Mouse (Mus musculus) macrophage (primary cell): ENCODE measurements around the gene Fignl1. TPM values are rescaled to one million over a fixed set of nuclear protein-coding genes. Genes with fewer than 3 reads are reported as not detected.
A peak's percentile ranks its signal among the peaks of the same experiment; 100 is the strongest.

Experiments used
- H3K27ac ChIP-seq: fragments of 350-480 bp; formaldehyde crosslinking; 2 replicates; pipeline ENCODE4 v1.9.0; 2021
- H3K36me3 ChIP-seq: fragments of 350-480 bp; formaldehyde crosslinking; 2 replicates; pipeline ENCODE4 v1.9.0; 2021; ENCODE audit errors: inconsistent target
- H3K4me3 ChIP-seq: fragments of 350-480 bp; formaldehyde crosslinking; 2 replicates; pipeline ENCODE4 v1.9.0; 2021; ENCODE audit errors: inconsistent target
- H3K79me2 ChIP-seq: fragments of 350-480 bp; formaldehyde crosslinking; 2 replicates; pipeline ENCODE4 v1.9.0; 2021; ENCODE audit errors: inconsistent target
- WGBS: methylation state at CpG from one replicate; pipeline ENCODE4 v1.1.7; 2026; ENCODE audit warnings: inconsistent platforms; ENCODE audit not compliant: missing documents; 5-methylcytosine and 5-hydroxymethylcytosine counted together
- polyA plus RNA-seq: library from polyadenylated mRNA; stranded (reverse); fragments of 250-400 nt; gene quantifications from 3 replicates; pipeline ENCODE4 v1.2.4, GENCODE M21; 2018; ENCODE audit warnings: inconsistent platforms
- total RNA-seq, 78 experiments: library from RNA; depleted of rRNA; stranded (reverse); fragments of 250-400 nt; gene quantifications; 1 replicate in 9 of 78; 2 replicates in 24 of 78; 3 replicates in 43 of 78; 4 replicates in 2 of 78; pipeline ENCODE4 v1.2.4; 2018; ENCODE audit warnings: inconsistent platforms in 56 of 78

Gene Fignl1
- 1 to 10 TPM in 23 of 26 experiments, under 1 TPM in 3; 0.57 to 8.2 (median 2.2) TPM for total RNA-seq (2018; cell fraction: chromatin; rRNA removed)
- total RNA-seq (2018; cell fraction: cytosol; rRNA removed), result 1 to 10 TPM; 1.6 to 4.5 (median 2.6) TPM
- 10 to 100 TPM in 2 of 26 experiments, 1 to 10 TPM in 24; 1.3 to 20.6 (median 2.5) TPM for total RNA-seq (2018; cell fraction: nucleus; rRNA removed)
- 1.3 to 21.2 TPM (median 4.0 TPM) in 3 replicates for polyA plus RNA-seq

GRCm38 (mm10) chr11:11808820-11809403 is at the start of gene Fignl1:
TSS of gene Fignl1 (minus strand) at chr11:11808962.
- Histone ChIP-seq H3K27ac (peak within 1 kb of the TSS; percentile 69), H3K79me2 (peaks cover 47% of the 10 kb centered on the region), H3K36me3 (no peaks in the 10 kb centered on the region), H3K4me3 (peak within 1 kb of the TSS; percentile 55)
- 1% methylated on average over 52 of the region's 53 CpGs for WGBS

DNA sequence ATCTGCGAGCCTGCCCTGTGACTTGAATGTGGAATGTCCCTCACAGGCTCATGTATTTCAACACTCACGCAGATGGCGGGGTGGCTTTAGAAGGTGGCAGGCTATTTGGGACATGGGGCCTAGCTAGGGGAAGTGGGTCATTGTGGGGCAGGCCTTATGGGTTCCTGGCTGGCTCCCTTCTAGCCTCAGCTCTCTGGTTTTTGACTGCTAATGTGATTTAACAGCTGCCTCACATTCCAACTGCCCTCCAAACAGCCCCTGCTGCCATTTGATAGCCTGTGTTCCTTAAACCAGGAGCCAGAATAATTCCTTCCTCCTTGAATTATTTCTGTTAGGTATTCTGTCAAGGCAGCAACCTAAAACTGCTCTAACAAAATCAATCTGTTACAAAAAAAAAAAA is 48.2 kb upstream of the Fignl1 start:
- Histone ChIP-seq H3K27ac (no peak overlapping the region), H3K4me3 (no peak overlapping the region), H3K36me3 (no peaks in the 10 kb centered on the region), H3K79me2 (no peaks in the 10 kb centered on the region)
- WGBS, result 95% methylated on average over 3 of the region's 3 CpGs

- Histone ChIP-seq H3K79me2 (no peaks in the 10 kb centered on the region), H3K27ac (no peak overlapping the region), H3K36me3 (no peaks in the 10 kb centered on the region), H3K4me3 (no peak overlapping the region)
- 92% methylated on average over 11 of the region's 11 CpGs for WGBS
Observed at GRCm38 (mm10) chr11:11855685-11856131, 46.9 kb upstream of the Fignl1 start.

- Histone ChIP-seq H3K27ac (no peak overlapping the region), H3K36me3 (no peaks in the 10 kb centered on the region), H3K79me2 (no peaks in the 10 kb centered on the region), H3K4me3 (no peak overlapping the region)
- WGBS, result 90% methylated on average over 6 of the region's 6 CpGs
Observed at GRCm38 (mm10) chr11:11855061-11855672, 46.4 kb upstream of the Fignl1 start.

DNA sequence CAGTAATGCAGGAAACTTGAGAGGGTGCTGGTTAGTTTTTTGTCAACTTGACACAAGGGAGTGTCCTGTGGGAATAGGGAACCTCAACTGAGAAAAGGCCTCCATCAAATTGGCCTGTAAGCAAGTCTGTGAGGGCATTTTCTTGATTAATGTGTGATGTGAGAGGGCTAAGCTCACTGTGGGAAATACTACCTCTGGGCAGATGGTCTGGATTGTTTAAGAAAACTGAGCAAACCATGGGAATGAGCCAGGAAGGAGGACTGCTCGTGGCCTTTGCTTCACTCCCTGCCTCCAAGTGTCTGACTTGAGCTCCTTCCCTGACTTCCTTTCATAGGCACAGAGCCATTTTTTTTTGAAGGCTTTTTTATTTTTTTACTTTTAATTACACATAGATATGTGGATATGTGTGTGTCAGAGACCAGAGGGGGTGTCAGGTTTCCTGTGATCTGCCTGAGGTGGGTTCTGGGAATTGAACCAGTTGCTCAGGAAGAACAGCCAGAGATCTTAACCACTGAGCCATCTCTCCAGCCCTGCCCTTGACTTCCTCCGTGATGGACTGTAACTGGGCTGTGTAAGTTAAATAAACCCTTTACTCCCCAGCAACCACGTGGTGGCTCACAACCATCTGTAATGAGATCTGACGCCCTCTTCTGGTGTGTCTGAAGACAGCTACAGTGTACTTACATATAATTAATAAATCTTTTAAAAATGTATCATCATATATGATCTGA is 45.1 kb upstream of the Fignl1 start:
- 69% methylated on average over 4 of the region's 4 CpGs for WGBS
- Histone ChIP-seq H3K79me2 (no peaks in the 10 kb centered on the region), H3K27ac (no peak overlapping the region), H3K4me3 (no peak overlapping the region), H3K36me3 (no peaks in the 10 kb centered on the region)

DNA sequence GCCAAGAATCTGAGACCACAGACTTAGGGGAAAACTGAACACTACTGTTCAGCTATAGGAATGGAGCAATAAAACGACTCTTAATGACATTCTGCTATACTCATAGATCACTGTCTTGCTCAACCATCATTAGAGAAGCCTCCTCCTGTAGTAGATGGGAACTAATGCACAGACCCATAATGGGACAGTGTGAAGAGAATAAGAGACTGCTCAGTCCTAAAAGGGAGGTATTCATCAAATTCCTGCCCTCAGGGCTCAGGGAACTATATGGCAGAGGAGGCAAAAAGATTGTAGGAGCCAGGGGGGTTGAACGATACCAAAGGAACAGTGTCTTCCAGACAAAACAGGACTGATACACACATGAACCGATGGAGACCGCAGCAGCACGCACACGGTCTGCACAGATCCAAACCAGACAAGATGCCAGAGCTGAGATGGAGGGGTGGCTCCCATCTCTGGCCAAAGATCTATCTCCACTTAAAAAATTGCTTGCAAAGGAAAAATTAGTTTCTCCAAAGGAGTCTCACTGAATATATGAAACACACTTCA is 43.3 kb upstream of the Fignl1 start:
- WGBS, result 93% methylated on average over 6 of the region's 6 CpGs

DNA sequence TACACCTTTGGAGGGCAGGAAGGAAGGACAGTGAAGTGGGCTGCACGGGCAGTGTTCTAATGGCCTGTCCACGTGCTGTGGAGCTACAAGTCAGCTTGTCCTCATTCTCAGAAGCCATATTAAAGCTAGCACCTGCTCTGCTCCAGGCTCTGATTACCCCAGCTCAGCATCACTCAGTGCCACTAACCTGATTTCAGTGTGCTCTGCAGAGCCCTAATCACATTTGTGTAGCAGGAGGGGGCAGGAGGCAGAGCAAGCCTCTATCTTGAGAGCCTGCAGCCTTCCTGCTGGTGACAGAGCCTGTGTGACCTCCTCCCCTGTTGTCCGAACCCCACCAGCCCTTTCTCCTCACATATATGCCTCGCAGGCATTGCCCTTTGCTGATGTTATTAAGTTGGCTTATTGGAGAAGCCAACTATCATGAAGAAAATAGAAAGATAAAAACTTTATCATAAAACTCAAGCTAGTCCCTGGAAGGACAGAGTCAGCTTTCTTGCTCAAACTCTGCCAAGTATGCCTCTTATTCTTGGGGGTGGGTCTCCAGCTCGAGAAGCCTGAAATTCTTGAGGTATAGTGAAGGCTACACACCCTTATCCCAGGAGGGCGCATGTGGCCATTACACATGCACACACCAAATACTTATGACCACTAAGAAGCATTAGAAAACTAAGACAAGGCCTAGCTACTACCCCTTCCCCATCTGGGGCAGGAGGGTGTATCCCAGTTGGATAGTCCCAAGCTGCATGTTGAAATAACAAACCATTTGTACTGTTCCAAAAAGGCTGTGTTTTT is 41.9 kb upstream of the Fignl1 start:
- Histone ChIP-seq H3K27ac (no peak overlapping the region), H3K79me2 (no peaks in the 10 kb centered on the region)
- WGBS, result 92% methylated on average over 5 of the region's 6 CpGs

More for the DNA sequence above, 43.3 kb upstream of the Fignl1 start:
- Histone ChIP-seq H3K4me3 (no peak overlapping the region), H3K27ac (no peak overlapping the region), H3K36me3 (no peaks in the 10 kb centered on the region), H3K79me2 (no peaks in the 10 kb centered on the region)

DNA sequence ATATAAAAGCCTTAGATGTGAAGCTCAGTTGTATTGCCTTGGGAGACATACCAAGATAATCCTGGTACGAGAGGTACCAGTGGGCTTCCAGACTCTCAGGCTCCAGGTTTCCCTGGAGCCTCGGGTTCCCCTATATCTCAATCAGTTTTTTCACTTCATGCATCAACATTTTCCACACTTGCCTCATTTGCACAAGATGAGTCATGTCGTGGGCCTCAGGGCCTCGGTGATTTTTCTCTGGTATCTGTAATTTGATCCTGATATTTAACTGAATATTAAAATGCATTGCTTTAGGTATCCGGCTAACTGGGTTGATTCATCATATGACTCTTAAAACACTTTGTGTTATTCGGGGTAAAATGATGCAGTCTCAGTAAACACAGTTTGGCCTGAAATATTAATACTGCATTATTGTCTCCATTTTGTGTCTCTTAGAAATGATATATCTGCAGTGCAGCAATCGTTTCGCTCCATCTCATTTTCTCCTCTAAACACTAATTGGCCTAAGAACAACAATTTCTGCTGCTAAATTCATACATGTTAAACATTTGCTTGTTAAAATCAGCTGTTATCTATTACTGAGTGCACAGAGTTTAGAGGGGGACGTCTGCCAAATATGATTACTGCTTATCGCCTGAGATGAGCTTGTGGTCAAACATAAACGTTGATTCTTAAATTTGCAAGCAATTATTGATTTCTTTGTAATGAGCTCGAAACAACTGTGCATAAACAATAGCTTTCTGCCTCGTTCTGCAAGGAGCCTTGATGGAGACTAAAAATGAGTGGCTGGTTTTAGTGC is 41.0 kb upstream of the Fignl1 start:
- no peaks in the 10 kb centered on the region for H3K79me2 ChIP-seq
- no peak overlapping the region for H3K27ac ChIP-seq
- no peaks in the 10 kb centered on the region for H3K36me3 ChIP-seq
- H3K4me3 ChIP-seq, result no peak overlapping the region
- 89% methylated on average over 13 of the region's 13 CpGs for WGBS

More for the DNA sequence above, 41.9 kb upstream of the Fignl1 start:
- Histone ChIP-seq H3K4me3 (no peak overlapping the region), H3K36me3 (no peaks in the 10 kb centered on the region)

DNA sequence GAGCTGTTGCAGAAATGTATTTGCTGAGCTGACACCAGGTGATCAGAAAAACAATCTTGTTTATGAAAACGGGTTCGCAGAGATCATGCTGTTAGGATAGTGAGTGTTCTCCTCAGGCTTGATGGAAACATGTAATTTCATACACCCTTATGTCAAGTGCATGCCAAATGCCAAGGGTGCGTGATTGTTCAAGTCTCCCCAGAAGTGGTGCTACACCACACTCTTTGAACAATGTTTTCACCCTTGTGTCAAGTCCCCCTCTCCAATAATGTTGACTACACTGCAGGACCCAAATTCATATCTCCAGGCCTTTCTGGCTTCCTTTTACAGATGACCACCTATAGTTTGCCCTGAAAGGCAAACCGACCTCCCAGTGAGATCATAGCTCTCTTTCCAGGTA is 39.7 kb upstream of the Fignl1 start:
- no peak overlapping the region for H3K27ac ChIP-seq
- H3K4me3 ChIP-seq, result no peak overlapping the region
- no peaks in the 10 kb centered on the region for H3K36me3 ChIP-seq
- no peaks in the 10 kb centered on the region for H3K79me2 ChIP-seq
- WGBS, result 92% methylated on average over 4 of the region's 4 CpGs

GRCm38 (mm10) chr11:11845044-11845443 is 36.3 kb upstream of the Fignl1 start:
- no peak overlapping the region for H3K4me3 ChIP-seq
- WGBS, result 92% methylated on average over 8 of the region's 8 CpGs
- H3K27ac ChIP-seq, result no peak overlapping the region
- H3K36me3 ChIP-seq, result no peaks in the 10 kb centered on the region
- no peaks in the 10 kb centered on the region for H3K79me2 ChIP-seq

DNA sequence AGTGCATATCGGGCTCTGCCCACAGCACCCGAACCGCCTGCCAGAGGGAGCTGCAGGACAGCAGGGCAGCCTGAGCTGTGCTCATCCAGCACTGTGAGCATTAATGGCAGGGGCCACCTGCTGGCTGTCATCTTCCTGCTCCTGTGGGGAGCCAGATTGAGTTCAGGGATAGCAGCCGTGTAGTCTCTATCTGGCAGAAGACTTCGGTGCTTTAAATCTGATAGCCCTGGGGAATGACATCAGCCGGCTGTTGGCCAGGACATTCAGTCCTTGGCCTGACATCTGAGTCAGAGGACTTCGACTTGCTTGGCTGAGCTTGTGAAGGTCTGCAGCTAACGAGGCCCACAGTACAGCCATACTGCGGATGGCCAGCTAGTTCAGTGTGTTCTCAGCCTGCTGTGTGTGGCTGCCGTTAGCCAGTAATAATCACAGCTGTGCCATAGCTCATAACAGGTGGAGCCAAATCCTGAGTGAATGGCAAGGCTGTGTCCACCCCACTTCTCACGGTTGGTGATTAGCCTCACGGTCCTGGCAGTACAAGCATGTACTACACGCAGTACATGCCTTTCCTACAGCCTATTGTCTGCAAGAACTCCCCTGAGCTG is 35.7 kb upstream of the Fignl1 start:
- H3K27ac ChIP-seq, result no peak overlapping the region
- 95% methylated on average over 13 of the region's 13 CpGs for WGBS
- no peaks in the 10 kb centered on the region for H3K79me2 ChIP-seq
- no peaks in the 10 kb centered on the region for H3K36me3 ChIP-seq
- H3K4me3 ChIP-seq, result no peak overlapping the region

- 65% methylated on average over 4 of the region's 4 CpGs for WGBS
- Histone ChIP-seq H3K36me3 (no peaks in the 10 kb centered on the region), H3K27ac (no peak overlapping the region), H3K4me3 (no peak overlapping the region), H3K79me2 (no peaks in the 10 kb centered on the region)
Observed at GRCm38 (mm10) chr11:11841590-11841989, 32.8 kb upstream of the Fignl1 start.

DNA sequence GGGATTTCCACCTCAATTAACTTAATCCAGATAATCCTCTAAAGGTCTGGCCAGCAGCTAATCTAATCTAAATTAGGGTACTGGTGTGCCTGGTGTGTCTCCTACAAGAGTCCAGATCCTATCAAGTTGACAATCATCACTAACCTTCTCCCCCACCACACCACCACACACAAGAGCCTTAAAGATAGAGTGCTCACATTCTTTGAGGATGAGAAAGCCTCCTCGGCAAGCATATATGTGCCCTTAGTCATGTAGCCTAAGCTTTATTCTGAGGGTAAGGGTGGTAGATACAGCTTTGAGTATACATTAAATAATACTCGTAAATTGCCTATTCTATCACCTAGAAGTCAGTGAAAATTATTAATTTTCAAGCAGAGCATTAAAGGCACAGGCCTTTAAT is 32.0 kb upstream of the Fignl1 start:
- Histone ChIP-seq H3K36me3 (no peaks in the 10 kb centered on the region), H3K4me3 (no peak overlapping the region), H3K79me2 (no peaks in the 10 kb centered on the region), H3K27ac (no peak overlapping the region)
- WGBS, result 93% methylated on average over 2 of the region's 2 CpGs
